Mouse (Mus musculus): ENCODE measurements at regions not wholly inside any gene's neighbourhood (a gene's known extent, or its start where the extent isn't known, plus 50 kb on each side); places are given as distances from the start of the nearest gene placed in this dataset.

DNA sequence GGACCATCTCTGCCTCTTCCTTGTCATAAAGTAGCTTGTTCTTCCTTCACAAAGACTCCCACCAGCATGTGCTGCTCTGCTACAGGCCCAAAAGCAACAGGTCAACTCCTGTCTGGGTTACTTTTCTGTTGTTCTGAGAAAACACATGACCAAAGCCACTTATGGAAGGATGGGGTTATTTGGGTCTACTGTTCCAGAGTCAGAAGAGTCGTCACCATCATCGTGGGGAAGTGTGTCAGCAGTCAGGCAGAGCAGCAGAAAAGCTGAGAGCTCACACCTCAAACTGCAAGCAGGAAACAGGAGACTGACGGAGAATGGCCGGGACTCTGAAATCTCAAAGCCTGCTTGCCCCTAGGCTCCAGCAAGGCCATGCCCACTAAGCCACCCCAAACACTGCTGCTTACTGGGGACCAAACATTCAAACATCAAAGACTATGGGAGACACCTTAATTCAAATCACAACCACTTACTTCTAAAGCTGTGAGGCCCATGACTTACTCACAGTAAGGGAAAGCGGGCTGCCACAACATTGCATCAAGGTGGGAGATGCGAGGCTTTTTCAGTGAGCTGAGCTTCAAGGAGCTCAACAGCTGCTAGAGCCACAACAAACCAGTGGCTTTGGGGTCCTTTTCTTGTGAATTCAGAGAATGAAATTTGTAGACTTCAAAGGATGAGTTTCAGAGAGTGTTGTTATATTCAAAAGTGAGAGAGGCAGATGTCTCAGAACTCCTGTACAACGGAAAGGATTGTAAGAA lies 96.6 kb upstream of the Hs6st1 start:
- ATAC-seq (ENCODE audit: low FRiP score) = no peak
- H3K4me1 ChIP-seq = no peaks in the 10 kb centered on the region
- no peak overlapping the region for H3K9ac ChIP-seq
- 58% methylated on average over 7 of the region's 7 CpGs for WGBS
- H3K4me3 ChIP-seq = no peak overlapping the region
- H3K27ac ChIP-seq = no peak overlapping the region
- H3K9me3 ChIP-seq (replicated peaks) = no peaks in the 10 kb centered on the region
- H3K36me3 ChIP-seq = no peaks in the 10 kb centered on the region
- H3K4me2 ChIP-seq (replicated peaks) = no peak overlapping the region
- no peaks in the 10 kb centered on the region for H3K27me3 ChIP-seq

DNA sequence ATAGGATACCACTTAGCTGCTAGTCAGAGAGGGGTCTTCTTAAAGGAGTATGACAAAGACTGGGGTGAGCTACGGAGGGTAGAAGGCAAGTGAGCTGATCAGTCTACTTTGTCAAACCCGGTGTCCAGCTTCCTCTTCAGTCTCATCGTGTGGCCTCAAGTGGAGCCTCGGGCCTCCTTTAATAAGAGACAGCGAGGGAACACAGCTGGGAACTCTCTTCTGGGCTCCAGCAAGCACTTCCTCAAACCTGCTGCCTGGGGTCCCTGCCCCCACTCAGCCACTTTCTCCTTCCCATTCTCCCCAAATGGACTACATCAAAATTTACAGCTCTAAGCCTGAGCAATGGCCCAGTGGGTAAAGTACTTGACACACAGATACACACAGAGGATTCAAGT lies 96.0 kb upstream of the Hs6st1 start:
- Histone ChIP-seq H3K9ac (no peak overlapping the region), H3K27me3 (no peaks in the 10 kb centered on the region), H3K4me2 (replicated peaks) (no peak overlapping the region), H3K27ac (no peak overlapping the region), H3K36me3 (no peaks in the 10 kb centered on the region), H3K4me1 (no peaks in the 10 kb centered on the region), H3K9me3 (replicated peaks) (no peaks in the 10 kb centered on the region), H3K4me3 (no peak overlapping the region)
- WGBS = 44% methylated on average over 5 of the region's 5 CpGs
- ATAC-seq (ENCODE audit: low FRiP score) = no peak

DNA sequence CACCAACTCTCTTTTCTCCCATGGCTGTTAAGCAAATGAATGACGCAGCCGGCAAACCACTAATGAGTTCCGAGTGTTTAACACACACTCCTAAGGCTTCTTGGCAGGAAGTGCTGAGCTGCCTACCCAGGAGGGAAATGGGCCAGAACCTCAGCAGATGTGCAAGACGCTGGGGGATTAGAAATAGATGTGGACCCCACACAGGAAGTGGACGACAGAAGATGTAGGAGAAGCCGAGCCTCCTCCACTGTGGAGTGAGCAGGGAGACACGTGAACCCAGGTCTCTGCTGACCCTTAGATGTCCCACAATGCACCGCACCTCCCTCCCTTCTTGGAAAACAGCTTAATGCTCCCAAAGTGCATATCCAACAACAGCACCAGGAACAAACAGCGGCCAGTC lies 94.8 kb upstream of the Hs6st1 start:
- no peaks in the 10 kb centered on the region for H3K9me3 ChIP-seq (replicated peaks)
- H3K36me3 ChIP-seq = no peaks in the 10 kb centered on the region
- no peak overlapping the region for H3K4me3 ChIP-seq
- WGBS = 60% methylated on average over 9 of the region's 9 CpGs
- no peak overlapping the region for H3K4me2 ChIP-seq (replicated peaks)
- H3K9ac ChIP-seq = no peak overlapping the region
- no peak for ATAC-seq (ENCODE audit: low FRiP score)
- H3K4me1 ChIP-seq = no peaks in the 10 kb centered on the region
- no peak overlapping the region for H3K27ac ChIP-seq
- H3K27me3 ChIP-seq = no peaks in the 10 kb centered on the region

DNA sequence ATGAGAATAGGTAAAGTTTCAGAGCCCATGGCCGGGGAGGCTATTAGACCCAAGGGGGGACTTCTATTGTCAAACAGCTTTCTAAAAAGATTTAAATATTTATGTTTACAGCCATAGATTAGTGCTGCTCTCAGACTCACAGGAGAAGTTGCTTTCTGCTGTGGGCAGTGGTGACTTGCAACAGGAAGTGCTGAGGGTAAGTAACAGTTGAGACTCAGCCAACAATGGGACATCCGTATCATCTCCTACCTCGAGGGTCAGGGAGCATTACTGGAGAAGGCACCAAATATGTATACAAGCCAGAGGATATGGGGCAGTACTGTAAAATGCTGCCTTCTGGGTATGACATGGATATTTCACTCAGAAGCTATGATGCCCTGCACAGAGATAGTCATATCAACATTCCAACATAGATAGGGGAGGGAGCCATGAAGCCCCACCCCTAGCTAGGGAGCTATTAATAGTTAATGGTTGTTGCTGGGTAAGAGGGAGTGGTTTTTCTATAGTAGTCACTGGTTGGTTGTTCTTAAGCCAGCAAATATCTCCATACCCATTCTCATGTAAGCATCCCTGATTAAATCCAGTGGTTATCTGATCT lies 92.5 kb upstream of the Hs6st1 start:
- H3K9ac ChIP-seq = no peak overlapping the region
- WGBS = 90% methylated on average over 3 of the region's 3 CpGs
- H3K9me3 ChIP-seq (replicated peaks) = no peaks in the 10 kb centered on the region
- H3K4me3 ChIP-seq = no peak overlapping the region
- H3K27me3 ChIP-seq = no peaks in the 10 kb centered on the region
- no peak overlapping the region for H3K27ac ChIP-seq
- ATAC-seq (ENCODE audit: low FRiP score) = no peak
- no peak overlapping the region for H3K4me2 ChIP-seq (replicated peaks)
- H3K4me1 ChIP-seq = no peaks in the 10 kb centered on the region
- no peaks in the 10 kb centered on the region for H3K36me3 ChIP-seq

DNA sequence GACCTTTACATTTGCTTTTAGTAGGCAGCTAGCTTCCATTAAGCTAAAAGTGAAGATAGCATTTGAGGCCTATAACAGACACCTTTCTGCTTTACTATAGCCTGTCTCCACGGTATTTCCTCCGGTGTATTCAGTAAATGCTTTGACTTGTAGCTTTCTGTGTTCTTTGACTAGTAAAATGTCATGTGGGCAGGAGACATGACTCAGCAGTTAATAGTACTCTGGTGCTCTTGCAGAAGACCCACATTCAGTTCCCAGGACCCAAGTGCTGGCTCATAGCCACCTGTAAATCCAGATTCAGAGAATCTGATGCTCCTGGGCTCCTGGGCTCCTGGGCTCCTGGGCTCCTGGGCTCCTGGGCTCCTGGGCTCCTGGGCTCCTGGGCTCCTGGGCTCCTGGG lies 91.7 kb upstream of the Hs6st1 start:
- Histone ChIP-seq H3K9me3 (replicated peaks) (no peaks in the 10 kb centered on the region), H3K36me3 (no peaks in the 10 kb centered on the region), H3K4me2 (replicated peaks) (no peak overlapping the region), H3K4me3 (no peak overlapping the region), H3K4me1 (no peaks in the 10 kb centered on the region), H3K27me3 (no peaks in the 10 kb centered on the region), H3K9ac (no peak overlapping the region), H3K27ac (no peak overlapping the region)
- 85% methylated on average over 2 of the region's 2 CpGs for WGBS
- no peak for ATAC-seq (ENCODE audit: low FRiP score)

- H3K4me2 ChIP-seq (replicated peaks) = no peak overlapping the region
- H3K27ac ChIP-seq = no peak overlapping the region
- no peaks in the 10 kb centered on the region for H3K27me3 ChIP-seq
- no peak overlapping the region for H3K4me3 ChIP-seq
- H3K9me3 ChIP-seq (replicated peaks) = no peaks in the 10 kb centered on the region
- H3K4me1 ChIP-seq = no peaks in the 10 kb centered on the region
- 93% methylated on average over 1 of the region's 1 CpGs for WGBS
- no peak for ATAC-seq (ENCODE audit: low FRiP score)
- H3K9ac ChIP-seq = no peak overlapping the region
- no peaks in the 10 kb centered on the region for H3K36me3 ChIP-seq
These were observed 90.1 kb upstream of the Hs6st1 start for GRCm38 (mm10) chr1:35978116-35978515.

GRCm38 (mm10) chr1:35978766-35979165 lies 89.4 kb upstream of the Hs6st1 start:
- 89% methylated on average over 4 of the region's 4 CpGs for WGBS
- ATAC-seq (ENCODE audit: low FRiP score) = no peak
- Histone ChIP-seq H3K9ac (no peak overlapping the region), H3K27ac (no peak overlapping the region), H3K4me2 (replicated peaks) (no peak overlapping the region), H3K4me3 (no peak overlapping the region), H3K9me3 (replicated peaks) (no peaks in the 10 kb centered on the region), H3K4me1 (no peaks in the 10 kb centered on the region), H3K36me3 (no peaks in the 10 kb centered on the region), H3K27me3 (no peaks in the 10 kb centered on the region)

DNA sequence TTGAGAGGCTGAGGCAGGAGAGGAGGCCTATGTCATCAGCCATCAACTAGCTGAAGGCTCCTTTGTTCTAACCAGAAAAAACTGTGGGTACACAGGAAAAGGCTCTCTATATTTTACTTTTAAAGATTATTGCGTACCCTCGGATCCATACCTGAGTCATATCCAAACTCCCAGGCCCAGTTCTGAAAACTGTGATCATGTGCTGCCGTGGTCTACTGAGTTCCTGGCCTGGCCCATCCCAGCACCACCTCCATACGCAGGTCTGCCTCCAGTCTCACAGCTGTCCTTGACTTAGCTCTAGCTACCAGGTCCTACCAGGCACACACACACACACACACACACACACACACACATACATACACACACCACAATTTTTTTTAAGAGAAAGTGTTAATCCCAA lies 87.0 kb upstream of the Hs6st1 start:
- no peak overlapping the region for H3K4me3 ChIP-seq
- no peaks in the 10 kb centered on the region for H3K27me3 ChIP-seq
- no peaks in the 10 kb centered on the region for H3K9me3 ChIP-seq (replicated peaks)
- H3K4me2 ChIP-seq (replicated peaks) = no peak overlapping the region
- no peak overlapping the region for H3K27ac ChIP-seq
- H3K4me1 ChIP-seq = no peaks in the 10 kb centered on the region
- ATAC-seq (ENCODE audit: low FRiP score) = no peak
- H3K36me3 ChIP-seq = no peaks in the 10 kb centered on the region
- no peak overlapping the region for H3K9ac ChIP-seq
- WGBS = 96% methylated on average over 4 of the region's 4 CpGs

DNA sequence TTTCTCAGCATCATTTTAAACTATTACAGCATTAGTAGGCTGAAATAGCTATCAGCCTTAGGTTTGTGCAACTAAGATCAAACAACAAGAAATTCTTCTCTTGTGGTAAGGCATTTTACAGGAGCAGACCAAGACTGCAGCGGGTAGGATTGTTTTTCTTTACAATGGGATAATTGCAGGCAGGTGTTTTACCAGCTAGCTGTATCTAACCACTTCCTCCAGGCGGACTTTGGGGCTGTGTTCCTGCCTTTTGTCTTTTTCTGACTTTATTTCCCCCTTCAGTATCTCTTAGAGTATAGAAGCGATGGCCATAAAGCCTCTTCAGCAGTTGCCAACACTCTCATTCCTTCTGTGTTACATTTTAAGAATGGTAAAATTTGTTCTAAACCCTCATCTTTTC lies 84.8 kb upstream of the Hs6st1 start:
- Histone ChIP-seq H3K27me3 (no peaks in the 10 kb centered on the region), H3K4me3 (no peak overlapping the region), H3K36me3 (no peaks in the 10 kb centered on the region), H3K9me3 (replicated peaks) (no peaks in the 10 kb centered on the region), H3K27ac (no peak overlapping the region), H3K9ac (no peak overlapping the region), H3K4me1 (no peaks in the 10 kb centered on the region), H3K4me2 (replicated peaks) (no peak overlapping the region)
- no peak for ATAC-seq (ENCODE audit: low FRiP score)
- WGBS = 73% methylated on average over 3 of the region's 3 CpGs

DNA sequence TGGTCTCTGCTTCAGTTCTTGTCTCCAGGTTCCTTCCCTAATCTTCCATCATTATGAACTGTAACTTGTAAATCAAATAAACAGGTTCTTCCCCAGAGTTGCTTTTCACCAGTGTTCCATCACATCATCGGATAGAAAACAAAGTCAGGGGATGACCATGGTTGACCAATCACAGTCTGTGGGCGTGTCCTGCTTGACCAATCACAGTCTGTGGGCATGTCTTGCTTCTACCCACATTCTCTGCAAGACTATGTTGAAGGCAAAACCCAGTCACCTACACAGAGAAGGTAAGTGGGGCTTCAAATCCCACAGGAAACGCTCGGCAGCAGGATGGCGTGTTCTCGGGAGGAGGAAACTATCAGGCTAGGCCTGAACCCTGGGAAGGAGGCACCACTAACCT lies 82.9 kb upstream of the Hs6st1 start:
- H3K9ac ChIP-seq = no peak overlapping the region
- H3K27me3 ChIP-seq = no peaks in the 10 kb centered on the region
- 0 out of 2 replicates have a peak, but pooled peaks cover 9% of the 10 kb centered on the region for H3K9me3 ChIP-seq (replicated peaks)
- no peaks in the 10 kb centered on the region for H3K4me1 ChIP-seq
- no peaks in the 10 kb centered on the region for H3K36me3 ChIP-seq
- no peak overlapping the region for H3K4me2 ChIP-seq (replicated peaks)
- H3K4me3 ChIP-seq = no peak overlapping the region
- ATAC-seq (ENCODE audit: low FRiP score) = no peak
- H3K27ac ChIP-seq = no peak overlapping the region
- 91% methylated on average over 6 of the region's 6 CpGs for WGBS

DNA sequence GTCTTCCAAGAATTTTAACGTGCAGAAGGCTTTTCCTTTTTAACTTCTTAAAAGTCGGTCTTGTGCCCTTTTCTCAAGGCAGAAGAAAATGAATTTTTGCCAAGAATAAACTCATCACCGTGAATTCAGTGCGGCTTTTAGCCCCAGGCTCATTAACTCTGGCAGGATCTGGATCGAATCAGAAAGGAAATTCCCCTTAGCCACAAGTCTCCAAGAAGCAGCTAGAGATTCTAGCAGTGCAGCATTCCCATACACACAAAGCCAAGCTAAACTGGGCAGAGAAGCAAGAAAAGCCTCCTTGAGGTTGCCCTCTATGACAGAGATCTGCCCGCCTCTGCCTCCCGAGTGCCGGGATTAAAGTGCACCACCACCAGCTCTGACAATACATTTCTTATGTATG lies 81.5 kb upstream of the Hs6st1 start:
- Histone ChIP-seq H3K9me3 (replicated peaks) (0 out of 2 replicates have a peak, but pooled peaks cover 16% of the 10 kb centered on the region), H3K4me3 (no peak overlapping the region), H3K4me1 (no peaks in the 10 kb centered on the region), H3K27ac (no peak overlapping the region), H3K36me3 (no peaks in the 10 kb centered on the region), H3K27me3 (no peaks in the 10 kb centered on the region), H3K4me2 (replicated peaks) (no peak overlapping the region), H3K9ac (no peak overlapping the region)
- WGBS = 88% methylated on average over 8 of the region's 8 CpGs
- no peak for ATAC-seq (ENCODE audit: low FRiP score)

DNA sequence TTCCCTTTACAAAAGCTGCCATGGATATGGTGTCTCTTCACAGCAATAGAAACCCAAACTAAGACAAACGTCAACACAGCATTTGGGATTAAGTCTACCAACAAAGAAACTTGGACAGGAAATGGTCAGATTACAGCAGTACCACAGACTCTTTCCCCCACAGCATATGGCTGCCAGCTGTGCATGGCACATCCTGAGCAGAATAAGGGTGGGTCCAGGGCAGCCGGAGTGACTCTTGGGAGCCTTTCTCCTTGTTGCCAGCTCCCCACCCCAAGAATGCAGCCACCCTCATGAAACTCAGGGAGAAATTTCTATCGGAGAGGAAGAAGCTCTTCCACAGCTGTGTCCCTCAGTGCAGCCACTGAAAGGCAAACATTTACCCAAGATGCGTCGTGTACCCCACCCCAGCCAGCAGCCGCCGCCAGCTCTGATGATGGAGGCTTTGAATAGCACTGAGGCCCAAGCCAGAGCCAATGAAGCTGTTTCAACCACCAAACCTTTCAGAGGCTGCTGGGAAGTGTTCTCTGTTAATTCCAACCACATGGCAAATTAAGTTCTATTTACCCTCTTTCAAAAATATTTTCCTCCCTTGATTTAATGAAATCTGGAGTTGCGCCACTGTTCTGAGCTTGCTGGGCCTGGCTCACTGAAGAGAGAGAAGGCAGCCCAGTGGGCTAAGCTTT lies 75.8 kb upstream of the Hs6st1 start:
- Histone ChIP-seq H3K27me3 (no peaks in the 10 kb centered on the region), H3K36me3 (no peaks in the 10 kb centered on the region), H3K9me3 (replicated peaks) (0 out of 2 replicates have a peak, but pooled peaks cover 16% of the 10 kb centered on the region), H3K27ac (no peak overlapping the region), H3K9ac (no peak overlapping the region), H3K4me1 (no peaks in the 10 kb centered on the region), H3K4me3 (no peak overlapping the region), H3K4me2 (replicated peaks) (no peak overlapping the region)
- 80% methylated on average over 8 of the region's 8 CpGs for WGBS
- no peak for ATAC-seq (ENCODE audit: low FRiP score)

DNA sequence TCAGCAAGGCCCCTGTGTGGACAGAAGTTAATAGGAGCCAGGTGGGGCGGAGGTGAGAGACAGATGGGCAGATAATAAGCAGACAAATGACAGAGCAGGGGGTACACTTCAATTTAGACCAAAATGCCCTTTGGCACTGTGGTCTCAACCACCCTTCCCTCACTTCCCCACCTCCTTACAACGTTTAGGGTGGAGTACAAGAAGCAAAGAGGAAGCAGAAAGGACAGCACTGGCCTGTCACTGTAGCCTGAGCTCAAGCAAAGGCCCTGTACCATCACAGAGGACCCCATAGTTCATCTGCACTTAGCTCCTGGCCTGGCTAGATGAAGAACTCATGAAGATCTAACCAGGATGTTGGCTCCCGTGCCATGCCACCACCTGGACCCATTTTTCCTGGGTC lies 75.3 kb upstream of the Hs6st1 start:
- H3K9me3 ChIP-seq (replicated peaks) = 0 out of 2 replicates have a peak, but pooled peaks cover 16% of the 10 kb centered on the region
- WGBS = 72% methylated on average over 3 of the region's 3 CpGs
- H3K4me2 ChIP-seq (replicated peaks) = no peak overlapping the region
- H3K9ac ChIP-seq = no peak overlapping the region
- no peaks in the 10 kb centered on the region for H3K4me1 ChIP-seq
- H3K4me3 ChIP-seq = no peak overlapping the region
- no peak overlapping the region for H3K27ac ChIP-seq
- H3K27me3 ChIP-seq = no peaks in the 10 kb centered on the region
- no peak for ATAC-seq (ENCODE audit: low FRiP score)
- H3K36me3 ChIP-seq = no peaks in the 10 kb centered on the region

Data from hindbrain, embryonic 12.5 days (tissue).